11 mouse cellular contexts compared by ENCODE assay signal in genomic region chr1:190888646-190889045, GRCm38 (mm10).
"Had no signal": no experiment of that assay in that cellular context is flagged by ENCODE, and none has a peak within 500 bp of the region (broad histone marks: within the 10 kb centered on the region; RNA-seq: fewer than 3 reads in every experiment).

No protein-coding gene starts in this region.

- DNase-seq: right cerebral cortex, adult 18-20 months; right cerebral cortex, postnatal 14 days; right cerebral cortex, postnatal 25 days; right cerebral cortex, postnatal 4 days; spleen, adult 18-20 months; thymus, adult 18-20 months; thymus, adult 2 months; thymus, postnatal 14 days; thymus, postnatal 25 days; thymus, postnatal 36 days; thymus, postnatal 4 days had no signal
